Mouse (Mus musculus): ENCODE results near the gene Cdk19.

DNA sequence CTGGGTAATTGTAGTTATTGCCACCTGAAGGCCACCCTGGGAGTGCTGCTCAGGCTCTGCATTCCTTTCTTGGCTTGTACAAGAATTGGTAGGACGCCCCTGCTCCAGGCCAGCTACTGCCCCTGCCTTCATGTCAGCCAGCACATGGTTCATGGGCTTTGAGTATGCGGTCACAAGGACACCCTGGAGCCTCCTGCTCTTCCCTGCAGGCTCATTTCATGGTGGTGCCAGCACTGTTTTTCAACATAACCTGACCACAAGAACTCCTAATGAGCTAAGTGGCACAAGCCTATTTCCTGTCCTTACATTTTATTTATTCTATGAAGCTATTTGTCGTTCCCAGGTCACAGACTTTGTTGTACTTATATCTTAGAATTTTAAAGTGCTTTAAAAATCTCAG, 107.9 kb downstream of the Cdk19 start:
- TF ChIP-seq POLR2A (IDR thresholded peaks at IDR 0.05; ENCODE audit: insufficient read depth, low read depth, low read length) (no peak), CTCF (IDR thresholded peaks at IDR 0.05; ENCODE audit: insufficient read depth, low read depth, low read length) (no peak)
